In genomic region chr7:79308455-79309030, GRCm38 (mm10) we compare ENCODE assay signal across 12 mouse cellular contexts. TPM values are rescaled to one million over a fixed set of nuclear protein-coding genes. Genes with fewer than 3 reads are reported as not detected.
DNase-seq lines count a peak whose midpoint lies in the region; ATAC-seq and TF ChIP-seq lines count a peak whose summit lies in the region.
"Had no signal": no experiment of that assay in that cellular context is flagged by ENCODE, and none has a peak within 500 bp of the region (broad histone marks: within the 10 kb centered on the region; RNA-seq: fewer than 3 reads in every experiment).

No protein-coding gene starts in this region.

- no peaks in the 10 kb centered on the region for H3K36me3 ChIP-seq in heart, postnatal 0 days (replicated peaks; ENCODE audit: control insufficient read depth, insufficient read depth, low read length)
- H3K36me3 ChIP-seq in heart, embryonic 11.5 days (ENCODE audit: control insufficient read depth, insufficient read depth, low read length): no peaks in the 10 kb centered on the region
- H3K36me3 ChIP-seq in C2C12 (ENCODE audit: control insufficient read depth, insufficient read depth): no peaks in the 10 kb centered on the region

- 0 out of 2 replicates have a peak, but pooled peaks have one; percentile 22 for ATAC-seq in heart, postnatal 0 days (ENCODE audit: insufficient read depth, low read depth)
- no peak for ATAC-seq in heart, embryonic 11.5 days (replicated peaks; ENCODE audit: insufficient number of reproducible peaks, low FRiP score, low TSS enrichment)
- ATAC-seq in megakaryocyte progenitor cell, adult 5-6 weeks (replicated peaks; ENCODE audit: poor library complexity): peak; percentile 36; the same call in 1 of the 2 replicates

- H3K9ac ChIP-seq in heart, postnatal 0 days (replicated peaks; ENCODE audit: low read depth, low read length): no peak overlapping the region
- no peak overlapping the region for H3K9ac ChIP-seq in heart, embryonic 11.5 days (ENCODE audit: low read depth, low read length)

- TF ChIP-seq CTCF in heart, postnatal 0 days (IDR thresholded peaks at IDR 0.05; ENCODE audit: low read depth): no peak
- TF ChIP-seq CTCF in C2C12 (IDR thresholded peaks at IDR 0.05; ENCODE audit: control insufficient read depth, insufficient read depth, insufficient read length): no peak

- H3K79me3 ChIP-seq in C2C12 (ENCODE audit: low read depth): peaks cover 61% of the 10 kb centered on the region

- H3K79me2 ChIP-seq in C2C12 (ENCODE audit: control insufficient read depth, insufficient read depth): peaks cover 100% of the 10 kb centered on the region

- no peaks in the 10 kb centered on the region for H3K9me3 ChIP-seq in heart, postnatal 0 days (replicated peaks; ENCODE audit: control insufficient read depth, low read length)
- H3K9me3 ChIP-seq in heart, embryonic 11.5 days (replicated peaks; ENCODE audit: control insufficient read depth, low read length): no peaks in the 10 kb centered on the region

- H3K27me3 ChIP-seq in heart, postnatal 0 days (ENCODE audit: control insufficient read depth, insufficient read depth, low read length): no peaks in the 10 kb centered on the region
- no peaks in the 10 kb centered on the region for H3K27me3 ChIP-seq in heart, embryonic 11.5 days (ENCODE audit: control insufficient read depth, insufficient read depth, low read length)
- no peaks in the 10 kb centered on the region for H3K27me3 ChIP-seq in C2C12 (ENCODE audit: control insufficient read depth, insufficient read depth, insufficient read length)

- DNase-seq in heart, postnatal 0 days (ENCODE audit: low spot score): no peak
- DNase-seq in brain, adult 2 months (ENCODE audit: low read depth, low spot score): peak; percentile 63
- DNase-seq in urinary bladder, adult 2 months (ENCODE audit: low spot score): no peak
- no peak for DNase-seq in embryo, embryonic 10 days (ENCODE audit: low spot score)
- no peak for DNase-seq in urinary bladder, postnatal 25 days (ENCODE audit: low spot score)
- DNase-seq: cerebellum, adult 9-11 months; kidney, adult 18-20 months; thymus, postnatal 14 days had no signal

- H3ac ChIP-seq in C2C12 (ENCODE audit: control insufficient read depth, insufficient read length, low read depth): no peak overlapping the region

- no peak overlapping the region for H3K27ac ChIP-seq in heart, postnatal 0 days (ENCODE audit: low read depth)
- H3K27ac ChIP-seq in heart, embryonic 11.5 days (ENCODE audit: low read depth, low read length): no peak overlapping the region

- no peak overlapping the region for H3K4me3 ChIP-seq in heart, postnatal 0 days (ENCODE audit: low read depth, low read length)
- no peak overlapping the region for H3K4me3 ChIP-seq in heart, embryonic 11.5 days (ENCODE audit: low read depth, low read length)
- no peak overlapping the region for H3K4me3 ChIP-seq in C2C12 (ENCODE audit: insufficient read depth, poor library complexity, severe bottlenecking)
- H3K4me3 ChIP-seq: erythroblast, embryonic 14.5 days had no signal

- TF ChIP-seq EP300 in heart, postnatal 0 days (IDR thresholded peaks at IDR 0.05; ENCODE audit: low read depth): no peak

- peaks cover 22% of the 10 kb centered on the region for H3K4me1 ChIP-seq in heart, postnatal 0 days (ENCODE audit: control insufficient read depth, insufficient read depth)
- H3K4me1 ChIP-seq in heart, embryonic 11.5 days (ENCODE audit: control insufficient read depth, insufficient read depth, low read length): peaks cover 30% of the 10 kb centered on the region

- H3K4me2 ChIP-seq in heart, postnatal 0 days (ENCODE audit: low read depth, low read length): no peak overlapping the region
- H3K4me2 ChIP-seq in heart, embryonic 11.5 days: no peak overlapping the region

- 57% methylated on average over 8 of the region's 8 CpGs for WGBS in heart, postnatal 0 days
- 63% methylated on average over 8 of the region's 8 CpGs for WGBS in heart, embryonic 11.5 days (ENCODE audit: insufficient replicate concordance)

TF ChIP-seq in C2C12, 6 proteins besides CTCF, POLR2A, EP300 and RAD21:
- peak; percentile 14 for TF ChIP-seq MYOD1 (IDR thresholded peaks at IDR 0.05; ENCODE audit: control insufficient read depth, insufficient read length, low read depth)
- no peak for TF ChIP-seq USF1 (IDR thresholded peaks at IDR 0.05; ENCODE audit: low read depth)
- no peak for TF ChIP-seq MAX (IDR thresholded peaks at IDR 0.05)

RNA-seq across cellular contexts. Expression of gene Abhd2, which starts 35.5 kb away (rescaled TPM):
- total RNA-seq in heart, postnatal 0 days (2014; rRNA removed; ENCODE audit: low replicate concordance): 14.5 and 16.6 TPM in 2 replicates
- polyA plus RNA-seq in heart, postnatal 0 days (2015; fragmentation: Nextera tagmentation; extraction: Ambion mirVana): 3.4 and 4.2 TPM in 2 replicates
- 4.9 and 6.1 TPM in 2 replicates for polyA plus RNA-seq in heart, embryonic 11.5 days (2014; fragmentation: Nextera tagmentation; extraction: Ambion mirVana)
- polyA plus RNA-seq in C2C12 (2012; fragmentation: generic; extraction: Trizol): 28.3 TPM
- 58.0 and 60.4 TPM in 2 replicates for total RNA-seq in megakaryocyte progenitor cell, adult 5-6 weeks (2015)
- 28.3 and 30.2 TPM in 2 replicates for total RNA-seq in megakaryocyte progenitor cell, adult 5-6 weeks (2017)
- 14.9 and 27.9 TPM in 2 replicates for polyA plus RNA-seq in urinary bladder, adult 2 months (2012; rRNA removed)
